Mouse (Mus musculus) CH12.LX (cell line): ENCODE measurements around the gene Eps8l3. TPM values are rescaled to one million over a fixed set of nuclear protein-coding genes. Genes with fewer than 3 reads are reported as not detected.
A peak's percentile ranks its signal among the peaks of the same experiment; 100 is the strongest.

Source experiments
- DNase-seq: peaks from one replicate; pipeline ENCODE4 v3.0.0-alpha.2; 2013; ENCODE audit errors: extremely low read depth
- H3K27ac ChIP-seq: 2 replicates; pipeline ENCODE4 v1.5.1; 2012; ENCODE audit warnings: low read depth, mild to moderate bottlenecking, control low read depth, moderate library complexity; ENCODE audit not compliant: insufficient read depth
- H3K27me3 ChIP-seq: replicated peaks from 2 replicates; pipeline ENCODE3; 2012; ENCODE audit warnings: inconsistent platforms
- H3K36me3 ChIP-seq, 2 experiments: replicated peaks in 1 of 2; 2 replicates each; pipeline versions ENCODE3 to v1.6.1; 2012; ENCODE audit warnings: inconsistent platforms in 1 of 2, low read length in 1 of 2, mild to moderate bottlenecking in 1 of 2, mixed read lengths in 1 of 2, moderate library complexity in 1 of 2; ENCODE audit not compliant: control insufficient read depth in 1 of 2, insufficient read depth in 1 of 2
- H3K4me1 ChIP-seq, 2 experiments: 2 replicates each; pipeline ENCODE4 v1.6.1; 2012; ENCODE audit warnings: inconsistent platforms in 1 of 2, moderate library complexity in 1 of 2; ENCODE audit not compliant: insufficient read depth in 2 of 2, control insufficient read depth in 1 of 2
- H3K4me2 ChIP-seq: 2 replicates; pipeline ENCODE4 v1.6.1; 2012; ENCODE audit warnings: low read depth, mild to moderate bottlenecking, control low read depth; ENCODE audit not compliant: poor library complexity, insufficient read depth, severe bottlenecking
- H3K4me3 ChIP-seq, 3 experiments: fragments of 150-350 bp in 1 of 3; sonication (generic) in 1 of 3; replicated peaks in 1 of 3; 2 replicates each; pipeline versions ENCODE3 to v1.5.1; 2011 to 2012; ENCODE audit warnings: low read depth in 2 of 3, low read length in 2 of 3, mild to moderate bottlenecking in 2 of 3, moderate library complexity in 2 of 3, control low read depth in 1 of 3, improper control_type of control experiment in 1 of 3, inconsistent platforms in 1 of 3, mixed read lengths in 1 of 3; ENCODE audit not compliant: poor library complexity in 1 of 3
- H3K79me2 ChIP-seq: replicated peaks from 2 replicates; pipeline ENCODE4 v1.6.1; 2012; ENCODE audit warnings: mild to moderate bottlenecking, moderate library complexity; ENCODE audit not compliant: control insufficient read depth, poor library complexity, insufficient read depth, severe bottlenecking; ENCODE audit errors: extremely low read depth
- H3K9ac ChIP-seq: 2 replicates; pipeline ENCODE4 v1.6.1; 2012; ENCODE audit warnings: low read depth, mild to moderate bottlenecking, control low read depth, moderate library complexity; ENCODE audit not compliant: insufficient read depth
- H3K9me3 ChIP-seq: replicated peaks from 2 replicates; pipeline ENCODE3; 2012; ENCODE audit warnings: low read length, inconsistent platforms, mixed read lengths
- BHLHE40 ChIP-seq: IDR thresholded peaks from 2 replicates; pipeline ENCODE4 v1.6.1; 2011; ENCODE audit warnings: mild to moderate bottlenecking, low read depth, low read length, improper control_type of control experiment
- CHD2 ChIP-seq: IDR thresholded peaks from 2 replicates; pipeline ENCODE4 v1.6.1; 2011; ENCODE audit warnings: low read length, improper control_type of control experiment
- CTCF ChIP-seq, 2 experiments: IDR thresholded peaks in 1 of 2; conservative IDR thresholded peaks in 1 of 2; 2 replicates each; pipeline ENCODE4 v1.5.1; 2011 to 2012; ENCODE audit warnings: low read depth in 2 of 2, low read length in 2 of 2, improper control_type of control experiment in 1 of 2, inconsistent platforms in 1 of 2, mild to moderate bottlenecking in 1 of 2, moderate library complexity in 1 of 2
- HCFC1 ChIP-seq: IDR thresholded peaks from 2 replicates; pipeline ENCODE4 v1.6.1; 2012; ENCODE audit warnings: low read depth, mild to moderate bottlenecking, inconsistent platforms, low read length, improper control_type of control experiment
- IRF4 ChIP-seq: IDR thresholded peaks from 2 replicates; pipeline ENCODE4 v1.6.1; 2014; ENCODE audit warnings: low read depth, mild to moderate bottlenecking, inconsistent platforms, low read length, improper control_type of control experiment
- JUN ChIP-seq: IDR thresholded peaks from 2 replicates; pipeline ENCODE4 v1.6.1; 2011; ENCODE audit warnings: low read depth, mild to moderate bottlenecking, low read length, improper control_type of control experiment, moderate library complexity; ENCODE audit not compliant: insufficient read depth
- JUND ChIP-seq: conservative IDR thresholded peaks from 2 replicates; pipeline ENCODE4 v1.6.1; 2011; ENCODE audit warnings: low read depth, low read length, improper control_type of control experiment
- MAFK ChIP-seq: IDR thresholded peaks from 2 replicates; pipeline ENCODE4 v1.6.1; 2011; ENCODE audit warnings: low read length, improper control_type of control experiment; ENCODE audit not compliant: insufficient replicate concordance
- MAX ChIP-seq: IDR thresholded peaks from 2 replicates; pipeline ENCODE4 v1.6.1; 2011; ENCODE audit warnings: low read length, improper control_type of control experiment
- MEF2A ChIP-seq: IDR thresholded peaks from 2 replicates; pipeline ENCODE4 v1.6.1; 2014; ENCODE audit warnings: low read depth, mild to moderate bottlenecking, inconsistent platforms, low read length, improper control_type of control experiment, borderline replicate concordance
- MYC ChIP-seq: IDR thresholded peaks from 2 replicates; pipeline ENCODE4 v1.6.1; 2011; ENCODE audit warnings: low read depth, mild to moderate bottlenecking, improper control_type of control experiment, low read length
- NELFE ChIP-seq: IDR thresholded peaks from 2 replicates; pipeline ENCODE4 v1.6.1; 2011; ENCODE audit warnings: low read depth, low read length, improper control_type of control experiment
- NRF1 ChIP-seq: IDR thresholded peaks from 2 replicates; pipeline ENCODE4 v1.6.1; 2014; ENCODE audit warnings: low read depth, mild to moderate bottlenecking, inconsistent platforms, low read length, improper control_type of control experiment, moderate library complexity
- PAX5 ChIP-seq: IDR thresholded peaks from 2 replicates; pipeline ENCODE4 v1.6.1; 2012; ENCODE audit warnings: low read length, inconsistent platforms, mixed read lengths
- POLR2A ChIP-seq: IDR thresholded peaks from 2 replicates; pipeline ENCODE4 v1.6.1; 2011; ENCODE audit warnings: low read depth, mild to moderate bottlenecking, improper control_type of control experiment, low read length
- POLR2AphosphoS2 ChIP-seq: IDR thresholded peaks from 2 replicates; pipeline ENCODE4 v1.6.1; 2011; ENCODE audit warnings: low read depth, low read length, improper control_type of control experiment
- RAD21 ChIP-seq: IDR thresholded peaks from 2 replicates; pipeline ENCODE4 v1.6.1; 2011; ENCODE audit warnings: low read depth, mild to moderate bottlenecking, low read length, improper control_type of control experiment, moderate library complexity
- SIN3A ChIP-seq: IDR thresholded peaks from 2 replicates; pipeline ENCODE4 v1.6.1; 2012; ENCODE audit warnings: low read length, improper control_type of control experiment, inconsistent platforms
- SMC3 ChIP-seq: IDR thresholded peaks from 2 replicates; pipeline ENCODE4 v1.6.1; 2011; ENCODE audit warnings: low read depth, low read length, improper control_type of control experiment
- TCF12 ChIP-seq: IDR thresholded peaks from 2 replicates; pipeline ENCODE4 v1.6.1; 2014; ENCODE audit warnings: low read depth, mild to moderate bottlenecking, inconsistent platforms, low read length, improper control_type of control experiment
- UBTF ChIP-seq: IDR thresholded peaks from 2 replicates; pipeline ENCODE4 v1.6.1; 2012; ENCODE audit warnings: low read depth, mild to moderate bottlenecking, inconsistent platforms, low read length, improper control_type of control experiment, moderate library complexity
- USF2 ChIP-seq: conservative IDR thresholded peaks from 2 replicates; pipeline ENCODE4 v1.6.1; 2011; ENCODE audit warnings: low read depth, low read length, improper control_type of control experiment
- ZC3H11A ChIP-seq: IDR thresholded peaks from 2 replicates; pipeline ENCODE4 v1.6.1; 2012; ENCODE audit warnings: low read depth, mild to moderate bottlenecking, inconsistent platforms, low read length, improper control_type of control experiment
- ZKSCAN1 ChIP-seq: IDR thresholded peaks from 2 replicates; pipeline ENCODE4 v1.6.1; 2012; ENCODE audit warnings: low read depth, inconsistent platforms, low read length, improper control_type of control experiment, borderline replicate concordance
- ZMIZ1 ChIP-seq: IDR thresholded peaks from 2 replicates; pipeline ENCODE4 v1.6.1; 2012; ENCODE audit warnings: low read depth, mild to moderate bottlenecking, inconsistent platforms, low read length, improper control_type of control experiment
- ZNF384 ChIP-seq: IDR thresholded peaks from 2 replicates; pipeline ENCODE4 v1.6.1; 2012; ENCODE audit warnings: low read depth, low read length, improper control_type of control experiment, inconsistent platforms
- dilution Hi-C: fragments of 300-500 bp; cut with MboI; formaldehyde crosslinking; loops from 2 replicates; pipeline ENCODE4 v1.14.3; 2020; ENCODE audit warnings: low sequenced_read_pairs; ENCODE audit not compliant: extremely low pct_unique_long_range_greater_than_20kb, extremely low pct_ligation_motif_present
- in situ Hi-C: fragments of 300-500 bp; cut with MboI; formaldehyde crosslinking; loops from 3 replicates; pipeline ENCODE4 v1.14.3; 2019; ENCODE audit warnings: low sequenced_read_pairs, low pct_ligation_motif_present, low pct_unique_long_range_greater_than_20kb, mixed read lengths
- polyA plus RNA-seq: library from polyadenylated mRNA; unstranded; fragments of >175 nt; gene quantifications from 2 replicates; pipeline ENCODE4 v1.2.1, GENCODE M21; 2012; ENCODE audit warnings: low read depth; ENCODE audit not compliant: insufficient read length
- total RNA-seq, 2 experiments: library from RNA; depleted of rRNA; stranded (reverse); fragments of 300-350 nt in 1 of 2; fragments of >200 nt in 1 of 2; gene quantifications; 2 replicates each; pipeline ENCODE4 v1.2.3; 2012 to 2014

Gene Eps8l3
- total and polyA plus RNA-seq, 3 experiments = not detected

DNA sequence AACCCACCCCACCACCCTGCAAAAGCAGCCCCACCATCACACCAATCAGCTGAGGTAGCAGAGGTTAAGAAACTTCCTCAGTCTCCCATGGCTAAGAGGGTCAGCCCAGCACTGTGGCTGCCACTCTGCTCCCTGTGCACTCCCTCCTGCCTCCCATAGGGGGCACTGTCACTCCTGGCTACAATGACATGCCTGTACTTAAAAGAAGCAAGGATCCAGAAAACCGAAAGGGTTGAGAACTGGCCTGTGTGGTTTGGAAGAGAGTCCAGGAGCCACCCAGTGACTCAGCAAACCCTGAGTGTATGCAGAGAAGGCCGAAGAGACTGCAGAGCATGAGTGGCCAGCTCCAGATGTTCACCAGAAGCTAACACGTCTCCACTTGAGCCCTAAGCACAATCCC, 62.4 kb downstream of the Eps8l3 start:
- in situ Hi-C loops = loop anchor here (5.0 to 10.0 kb wide), 2 partner anchors 78 to 205 kb away; partner anchors contain the start of genes Gnai3 and Gstm1
- Histone ChIP-seq H3K79me2 (no peaks in the 10 kb centered on the region), H3K36me3 (no peaks in the 10 kb centered on the region), H3K4me1 (peaks cover 5 to 8% of the 10 kb centered on the region in 2 experiments; a peak in 2 of 4 replicates), H3K4me2 (no peak overlapping the region), H3K27me3 (peaks cover under 1% of the 10 kb centered on the region), H3K9ac (no peak overlapping the region), H3K27ac (no peak overlapping the region), H3K9me3 (peaks cover 3% of the 10 kb centered on the region), H3K4me3 (no peak overlapping the region)
- TF ChIP-seq HCFC1 (no peak), MAX (no peak), CHD2 (no peak), JUND (no peak), POLR2A (no peak), IRF4 (no peak), JUN (no peak), CTCF (conservative IDR thresholded peaks at IDR 0.05 in 1 of 2, IDR thresholded peaks at IDR 0.05 in 1 of 2; ENCODE audit: low read depth in 2 of 2, low read length in 2 of 2) (peak; percentile 86 to 95), MEF2A (no peak), ZNF384 (no peak), MAFK (0 out of 2 replicates have a peak, but pooled peaks have one; percentile 21), ZMIZ1 (no peak), PAX5 (no peak), SMC3 (peak; percentile 73), BHLHE40 (no peak), RAD21 (peak; percentile 74), ZC3H11A (no peak), NRF1 (no peak), UBTF (no peak), NELFE (no peak), USF2 (no peak), ZKSCAN1 (no peak), SIN3A (no peak), POLR2AphosphoS2 (no peak), TCF12 (no peak), MYC (no peak)
- dilution Hi-C loops = no loop called here
- peak; percentile 64 for DNase-seq
